Mouse (Mus musculus): ENCODE data around the gene Morn1. TPM values are rescaled to one million over a fixed set of nuclear protein-coding genes. Genes with fewer than 3 reads are reported as not detected.

Gene Morn1
- polyA plus RNA-seq, 1 experiment from 2014 or later, result 8.9 TPM

DNA sequence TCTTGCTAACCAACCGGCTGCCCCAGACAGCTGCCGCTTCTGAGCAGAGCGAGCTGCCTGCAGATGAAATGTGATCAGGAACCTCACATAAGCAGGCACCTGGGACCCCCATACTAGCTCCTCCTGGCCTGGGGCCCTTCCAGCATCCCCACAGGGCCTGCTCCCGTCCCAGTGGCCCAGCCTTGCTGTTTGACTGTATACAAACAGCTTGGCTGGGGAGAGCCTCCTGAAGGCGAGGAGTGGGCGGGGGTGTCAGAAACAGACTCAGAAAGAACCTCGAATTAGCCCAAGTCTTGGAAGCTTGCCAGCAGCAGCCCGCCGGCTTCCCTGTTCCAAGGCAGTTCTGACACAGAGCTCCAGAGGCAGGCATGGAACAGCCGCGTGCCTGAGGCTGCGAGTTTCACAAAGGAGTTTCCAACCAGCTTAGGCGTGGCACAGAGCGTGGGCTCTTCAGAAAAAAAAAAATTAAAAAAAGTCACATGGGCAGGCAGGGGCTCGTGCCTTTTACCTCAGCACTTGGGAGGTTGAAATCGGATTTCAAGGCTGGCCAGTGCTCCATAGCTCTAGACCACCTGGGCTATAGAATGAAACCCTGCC lies 36.2 kb downstream of the Morn1 start:
- H3K4me1 ChIP-seq, result peaks cover 30% of the 10 kb centered on the region
- H3K9me3 ChIP-seq, result no peaks in the 10 kb centered on the region
- no peaks in the 10 kb centered on the region for H3K36me3 ChIP-seq
- no peak overlapping the region for H3K4me3 ChIP-seq
- 7% methylated on average over 16 of the region's 16 CpGs for WGBS
- H3K27ac ChIP-seq (replicated peaks), result peak overlapping the region; percentile 90
- peak; percentile 92 for ATAC-seq (replicated peaks)
- peak overlapping the region; percentile 17 for H3K4me2 ChIP-seq (replicated peaks)
- H3K9ac ChIP-seq (replicated peaks), result 0 out of 2 replicates have a peak overlapping the region, but pooled peaks have one; percentile 9
- H3K27me3 ChIP-seq, result no peaks in the 10 kb centered on the region

GRCm38 (mm10) chr4:155123868-155124534 lies 37.6 kb downstream of the Morn1 start:
- no peak overlapping the region for H3K27ac ChIP-seq (replicated peaks)
- H3K4me3 ChIP-seq, result no peak overlapping the region
- no peaks in the 10 kb centered on the region for H3K9me3 ChIP-seq
- no peaks in the 10 kb centered on the region for H3K36me3 ChIP-seq
- no peak overlapping the region for H3K4me2 ChIP-seq (replicated peaks)
- ATAC-seq (replicated peaks), result no peak
- no peak overlapping the region for H3K9ac ChIP-seq (replicated peaks)
- WGBS, result 88% methylated on average over 9 of the region's 9 CpGs
- H3K4me1 ChIP-seq, result peaks cover 22% of the 10 kb centered on the region
- no peaks in the 10 kb centered on the region for H3K27me3 ChIP-seq

GRCm38 (mm10) chr4:155125310-155125709 lies 38.9 kb downstream of the Morn1 start:
- no peaks in the 10 kb centered on the region for H3K9me3 ChIP-seq
- H3K27ac ChIP-seq (replicated peaks), result no peak overlapping the region
- H3K4me1 ChIP-seq, result peaks cover 35% of the 10 kb centered on the region
- H3K36me3 ChIP-seq, result no peaks in the 10 kb centered on the region
- no peaks in the 10 kb centered on the region for H3K27me3 ChIP-seq
- no peak overlapping the region for H3K4me2 ChIP-seq (replicated peaks)
- WGBS, result 63% methylated on average over 7 of the region's 7 CpGs
- H3K9ac ChIP-seq (replicated peaks), result no peak overlapping the region
- no peak overlapping the region for H3K4me3 ChIP-seq
- ATAC-seq (replicated peaks), result no peak

GRCm38 (mm10) chr4:155126194-155126593 lies 39.8 kb downstream of the Morn1 start:
- Histone ChIP-seq H3K36me3 (no peaks in the 10 kb centered on the region), H3K9me3 (no peaks in the 10 kb centered on the region), H3K4me1 (peaks cover 41% of the 10 kb centered on the region), H3K27me3 (no peaks in the 10 kb centered on the region), H3K4me2 (replicated peaks) (no peak overlapping the region), H3K4me3 (no peak overlapping the region), H3K27ac (replicated peaks) (no peak overlapping the region), H3K9ac (replicated peaks) (no peak overlapping the region)
- 80% methylated on average over 5 of the region's 5 CpGs for WGBS
- no peak for ATAC-seq (replicated peaks)

DNA sequence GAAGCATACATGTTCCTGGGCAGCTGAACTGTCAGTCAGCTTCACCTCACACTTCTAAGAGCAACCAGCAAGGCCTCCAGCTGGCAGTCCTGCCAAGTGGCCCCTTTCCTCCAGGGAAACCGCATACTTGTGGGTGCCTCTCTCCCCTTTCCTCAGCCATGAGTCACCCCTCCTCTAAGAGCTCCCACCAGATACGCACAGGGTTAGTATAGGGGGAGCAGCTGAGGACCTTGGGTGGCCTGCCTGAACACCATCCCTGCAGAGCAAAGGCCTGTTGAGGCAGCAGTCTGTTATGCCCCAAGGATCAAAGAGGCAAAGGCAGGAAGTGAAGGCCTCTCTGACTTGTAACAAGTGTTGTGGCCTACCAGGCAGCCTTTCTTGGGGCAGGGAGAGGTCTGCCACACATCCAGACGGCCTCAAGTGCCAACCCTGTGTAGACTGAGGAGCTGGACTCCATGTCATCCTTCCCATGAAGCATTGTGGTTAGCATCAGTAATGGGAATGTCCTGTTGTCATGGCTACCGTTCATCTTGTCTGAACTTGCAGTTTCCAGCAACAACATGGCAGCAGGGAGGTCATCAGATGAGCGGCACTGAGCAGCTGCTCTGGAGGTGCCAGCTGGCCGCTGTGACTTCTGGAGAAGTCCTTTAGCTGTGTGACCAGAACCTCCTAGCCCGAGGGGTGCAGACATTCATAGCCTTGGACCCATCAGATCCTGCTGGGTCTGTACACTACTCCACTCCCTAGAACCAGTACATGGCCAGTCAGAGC lies 40.4 kb downstream of the Morn1 start:
- H3K36me3 ChIP-seq, result no peaks in the 10 kb centered on the region
- no peaks in the 10 kb centered on the region for H3K27me3 ChIP-seq
- no peak for ATAC-seq (replicated peaks)
- peaks cover 41% of the 10 kb centered on the region for H3K4me1 ChIP-seq
- no peak overlapping the region for H3K27ac ChIP-seq (replicated peaks)
- no peak overlapping the region for H3K4me2 ChIP-seq (replicated peaks)
- no peaks in the 10 kb centered on the region for H3K9me3 ChIP-seq
- no peak overlapping the region for H3K4me3 ChIP-seq
- WGBS, result 73% methylated on average over 7 of the region's 7 CpGs
- no peak overlapping the region for H3K9ac ChIP-seq (replicated peaks)

- H3K9ac ChIP-seq (replicated peaks), result no peak overlapping the region
- ATAC-seq (replicated peaks), result no peak
- no peaks in the 10 kb centered on the region for H3K36me3 ChIP-seq
- no peak overlapping the region for H3K4me2 ChIP-seq (replicated peaks)
- H3K9me3 ChIP-seq, result no peaks in the 10 kb centered on the region
- WGBS, result 92% methylated on average over 15 of the region's 15 CpGs
- H3K27ac ChIP-seq (replicated peaks), result no peak overlapping the region
- no peak overlapping the region for H3K4me3 ChIP-seq
- no peaks in the 10 kb centered on the region for H3K27me3 ChIP-seq
- H3K4me1 ChIP-seq, result peaks cover 37% of the 10 kb centered on the region
Measured at GRCm38 (mm10) chr4:155128411-155128810, 42.0 kb downstream of the Morn1 start.

- 88% methylated on average over 10 of the region's 10 CpGs for WGBS
- H3K9ac ChIP-seq (replicated peaks), result peak overlapping the region; percentile 35; the same call in 1 of the 2 replicates
- H3K27me3 ChIP-seq, result no peaks in the 10 kb centered on the region
- no peak overlapping the region for H3K4me3 ChIP-seq
- H3K4me2 ChIP-seq (replicated peaks), result no peak overlapping the region
- peaks cover 46% of the 10 kb centered on the region for H3K4me1 ChIP-seq
- ATAC-seq (replicated peaks), result no peak
- H3K36me3 ChIP-seq, result no peaks in the 10 kb centered on the region
- H3K9me3 ChIP-seq, result no peaks in the 10 kb centered on the region
- H3K27ac ChIP-seq (replicated peaks), result peak overlapping the region; percentile 73
Measured at GRCm38 (mm10) chr4:155129132-155129917, 42.9 kb downstream of the Morn1 start.

- ATAC-seq (replicated peaks), result peak; percentile 71
- WGBS, result 31% methylated on average over 14 of the region's 14 CpGs
- Histone ChIP-seq H3K9ac (replicated peaks) (peak overlapping the region; percentile 35; the same call in 1 of the 2 replicates), H3K36me3 (no peaks in the 10 kb centered on the region), H3K27me3 (no peaks in the 10 kb centered on the region), H3K27ac (replicated peaks) (peak overlapping the region; percentile 73), H3K9me3 (no peaks in the 10 kb centered on the region), H3K4me3 (no peak overlapping the region), H3K4me1 (peaks cover 53% of the 10 kb centered on the region), H3K4me2 (replicated peaks) (no peak overlapping the region; the same call in 1 of the 2 replicates)
Measured at GRCm38 (mm10) chr4:155129996-155130395, 43.6 kb downstream of the Morn1 start.

- Histone ChIP-seq H3K9me3 (no peaks in the 10 kb centered on the region), H3K27ac (replicated peaks) (peak overlapping the region; percentile 73), H3K4me1 (peaks cover 55% of the 10 kb centered on the region), H3K36me3 (no peaks in the 10 kb centered on the region), H3K4me3 (no peak overlapping the region), H3K27me3 (no peaks in the 10 kb centered on the region), H3K9ac (replicated peaks) (no peak overlapping the region), H3K4me2 (replicated peaks) (no peak overlapping the region)
- WGBS, result 71% methylated on average over 7 of the region's 7 CpGs
- ATAC-seq (replicated peaks), result no peak
Measured at GRCm38 (mm10) chr4:155130616-155131015, 44.2 kb downstream of the Morn1 start.

DNA sequence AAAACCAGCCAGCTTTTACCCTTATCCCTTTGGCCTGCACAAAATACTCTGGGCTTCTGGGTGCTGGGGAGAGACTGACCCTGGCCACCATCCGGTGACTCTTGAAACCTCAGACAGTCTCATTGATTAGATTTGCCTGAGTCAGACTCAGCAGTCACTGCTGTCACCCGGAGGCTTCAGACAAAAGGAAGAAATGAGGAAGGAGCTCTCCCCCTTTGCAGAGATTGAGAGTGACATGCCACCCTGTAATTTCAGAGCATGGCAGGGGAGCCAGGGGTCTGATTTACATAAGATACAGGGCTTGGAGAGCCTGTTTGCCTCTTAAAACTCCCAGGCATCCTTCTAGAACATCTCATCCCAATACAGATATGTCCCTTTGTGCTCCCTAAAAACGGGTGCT lies 46.8 kb downstream of the Morn1 start:
- no peak overlapping the region for H3K4me2 ChIP-seq (replicated peaks)
- no peaks in the 10 kb centered on the region for H3K9me3 ChIP-seq
- 32% methylated on average over 3 of the region's 3 CpGs for WGBS
- no peak for ATAC-seq (replicated peaks)
- H3K36me3 ChIP-seq, result no peaks in the 10 kb centered on the region
- no peak overlapping the region for H3K4me3 ChIP-seq
- H3K9ac ChIP-seq (replicated peaks), result no peak overlapping the region
- H3K4me1 ChIP-seq, result peaks cover 55% of the 10 kb centered on the region
- H3K27me3 ChIP-seq, result no peaks in the 10 kb centered on the region
- peak overlapping the region; percentile 50 for H3K27ac ChIP-seq (replicated peaks)

- H3K4me1 ChIP-seq, result peaks cover 55% of the 10 kb centered on the region
- ATAC-seq (replicated peaks), result no peak
- no peak overlapping the region; the same call in 1 of the 2 replicates for H3K9ac ChIP-seq (replicated peaks)
- H3K9me3 ChIP-seq, result no peaks in the 10 kb centered on the region
- H3K4me3 ChIP-seq, result no peak overlapping the region
- no peaks in the 10 kb centered on the region for H3K27me3 ChIP-seq
- peak overlapping the region; percentile 50 for H3K27ac ChIP-seq (replicated peaks)
- 47% methylated on average over 20 of the region's 20 CpGs for WGBS
- no peak overlapping the region for H3K4me2 ChIP-seq (replicated peaks)
- no peaks in the 10 kb centered on the region for H3K36me3 ChIP-seq
Measured at GRCm38 (mm10) chr4:155133658-155134417, 47.5 kb downstream of the Morn1 start.

Data from forebrain, embryonic 15.5 days (tissue).